Mouse (Mus musculus): ENCODE measurements around the gene Maged2. TPM values are rescaled to one million over a fixed set of nuclear protein-coding genes. Genes with fewer than 3 reads are reported as not detected.
"Not testable (repeated sequence)": the region's sequence is repeated elsewhere in the genome, so short reads cannot be mapped to it uniquely, and the experiment has no call there.

Maged2 gene
- 100 to 1,000 TPM; 206 to 207 TPM for total RNA-seq (2021)

DNA sequence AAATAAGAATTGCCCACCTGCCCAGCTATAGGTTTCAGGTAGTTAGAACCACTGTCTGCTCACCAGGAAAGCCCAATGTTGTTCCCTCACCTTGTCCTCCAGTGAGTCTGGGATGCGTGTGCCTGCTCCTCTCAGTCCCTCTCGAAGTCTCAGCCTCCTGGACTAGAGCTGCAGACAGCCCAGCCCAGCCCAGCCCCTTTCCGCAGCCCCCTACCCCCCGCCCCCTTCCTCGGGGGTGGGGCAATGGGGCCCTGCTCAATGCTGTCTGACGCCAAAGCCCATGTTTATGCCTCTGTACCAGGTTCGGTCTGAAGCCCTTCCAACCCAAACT, at the start of gene Maged2:
Maged2 (minus strand) TSS at position 207 of the 331 bp plus-strand sequence.
- peak; percentile 28 for DNase-seq

DNA sequence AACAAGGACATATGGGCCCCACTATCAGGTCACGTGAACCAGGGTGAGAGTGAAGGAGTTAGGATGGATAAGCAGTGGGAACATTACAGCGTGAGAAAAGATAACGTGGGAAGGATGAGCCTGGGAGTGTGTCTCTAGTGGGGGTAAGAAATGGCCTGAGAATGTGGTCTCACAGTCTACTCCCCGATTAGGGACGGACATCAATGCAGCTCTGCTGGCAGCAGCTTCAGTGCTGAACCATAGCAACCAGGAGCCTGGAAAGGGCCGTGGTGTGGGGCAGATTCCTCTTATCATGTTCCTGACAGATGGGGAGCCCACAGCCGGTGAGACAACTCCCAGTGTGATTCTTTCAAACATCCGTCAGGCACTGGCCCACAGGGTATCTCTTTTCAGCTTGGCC, 34.1 kb upstream of the Maged2 start:
- no peak for DNase-seq

DNA sequence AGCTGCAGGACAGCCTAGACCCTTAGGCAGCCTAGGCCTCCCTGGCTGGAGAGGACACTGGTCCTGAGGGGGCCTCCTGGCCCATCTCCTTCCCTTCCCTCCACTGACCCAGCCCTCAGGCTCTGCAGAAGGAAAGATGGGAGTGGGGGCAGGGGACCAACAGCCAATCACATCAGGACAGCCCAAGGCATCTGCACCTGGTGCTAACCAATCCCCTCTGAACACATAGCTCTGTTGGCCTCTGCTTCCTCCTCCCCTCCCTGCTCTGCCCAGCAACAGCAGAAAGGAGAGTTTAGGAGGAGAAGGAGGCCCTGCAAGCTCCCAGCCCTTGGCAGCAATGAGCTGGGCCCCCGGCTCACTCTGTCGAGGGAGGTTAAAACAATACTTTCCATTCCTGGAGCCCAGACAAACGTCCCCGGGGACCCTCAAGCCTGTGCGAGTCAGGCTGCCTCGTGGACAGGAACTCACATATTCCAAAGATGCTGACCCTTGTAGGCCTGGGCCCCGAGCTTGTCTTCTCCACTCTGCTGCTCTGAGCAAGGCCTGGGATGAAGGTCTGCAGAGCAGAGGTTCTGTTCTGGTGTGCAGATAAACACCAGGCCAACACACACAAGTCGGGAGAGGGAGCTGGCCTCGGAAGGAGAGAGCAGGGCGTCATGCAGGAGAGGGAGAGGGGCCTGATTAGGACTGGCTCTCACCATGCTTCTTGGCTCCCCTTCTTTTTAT, 31.5 kb upstream of the Maged2 start:
- DNase-seq: peak; percentile 22

DNA sequence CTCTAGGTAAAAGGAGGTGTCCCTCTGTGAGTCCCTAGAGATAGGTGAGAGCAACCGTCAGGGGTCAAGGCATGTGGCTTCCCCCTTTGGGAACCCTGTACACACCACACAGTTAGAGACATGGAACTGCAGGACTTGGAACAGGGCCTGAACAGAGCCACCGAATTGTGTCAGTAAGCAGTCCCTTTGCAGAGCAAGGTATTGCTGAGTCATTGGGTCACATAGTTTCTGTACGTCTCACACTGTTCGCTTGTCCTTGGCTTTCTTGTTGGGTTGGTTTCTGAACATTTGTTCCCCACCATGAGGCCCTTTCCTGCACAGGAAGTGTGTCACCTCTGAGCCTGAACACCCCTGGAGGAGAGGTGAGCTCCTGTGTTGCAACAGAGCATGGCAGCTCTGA, 29.1 kb upstream of the Maged2 start:
- not testable (repeated sequence) for DNase-seq

DNA sequence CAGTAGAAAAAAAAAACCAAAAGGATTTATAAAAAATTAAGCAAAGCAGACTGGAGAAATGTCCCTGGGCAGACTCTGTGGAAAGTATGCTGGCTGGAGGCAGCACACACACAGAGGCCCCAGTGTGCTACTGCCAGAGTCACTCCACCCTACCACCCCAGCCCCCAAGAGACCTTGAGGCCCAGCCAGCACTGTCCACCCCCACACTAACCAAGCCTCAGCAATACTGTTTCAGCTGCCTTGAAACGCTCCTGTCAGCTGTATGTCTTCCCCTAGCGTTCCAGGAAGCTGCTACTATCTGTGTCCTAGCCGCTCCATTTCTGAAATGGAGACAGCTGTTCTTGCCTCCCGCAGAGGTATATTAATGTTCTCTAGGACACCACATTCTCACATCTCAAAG, 16.2 kb upstream of the Maged2 start:
- DNase-seq: no peak

DNA sequence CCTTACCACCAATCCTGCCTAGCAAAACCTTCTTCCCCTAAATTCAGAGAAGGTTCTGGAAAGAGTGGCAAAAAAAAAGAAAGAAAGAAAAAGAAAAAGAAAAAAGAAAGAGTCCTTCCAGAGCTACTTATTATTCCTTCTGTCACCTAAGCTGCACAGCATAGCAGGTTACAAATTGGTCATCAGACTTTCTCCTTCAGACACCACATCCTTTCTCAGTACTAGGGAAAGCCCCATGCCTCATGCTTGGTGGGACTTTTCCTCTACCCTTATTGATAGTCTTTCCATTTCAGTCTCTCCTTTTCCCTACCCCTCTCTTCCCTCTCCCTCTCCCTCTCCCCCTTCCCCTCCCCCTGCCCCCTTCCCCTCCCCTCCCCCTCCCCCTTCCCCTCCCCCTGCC, 3.1 kb upstream of the Maged2 start:
- no peak for DNase-seq

DNA sequence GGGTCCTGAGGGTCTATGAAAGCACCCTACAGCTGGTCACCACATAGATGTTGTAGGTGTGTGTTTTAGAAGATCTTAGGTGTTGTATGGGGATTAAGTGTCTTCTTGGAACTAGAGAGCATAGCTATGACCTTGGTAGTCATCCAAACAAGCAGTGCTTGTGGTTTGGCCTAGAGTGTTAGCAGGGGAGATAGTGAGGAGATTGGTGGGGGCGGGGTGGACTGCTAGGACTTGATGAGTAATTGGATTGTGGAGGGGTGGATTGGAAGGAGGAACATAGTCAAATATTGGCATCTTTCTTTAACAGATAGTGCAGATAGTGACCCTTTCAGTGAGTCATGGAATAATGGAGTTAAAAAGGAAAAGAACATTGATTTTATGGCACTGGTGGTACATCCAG, 1.5 kb upstream of the Maged2 start:
- DNase-seq: no peak

DNA sequence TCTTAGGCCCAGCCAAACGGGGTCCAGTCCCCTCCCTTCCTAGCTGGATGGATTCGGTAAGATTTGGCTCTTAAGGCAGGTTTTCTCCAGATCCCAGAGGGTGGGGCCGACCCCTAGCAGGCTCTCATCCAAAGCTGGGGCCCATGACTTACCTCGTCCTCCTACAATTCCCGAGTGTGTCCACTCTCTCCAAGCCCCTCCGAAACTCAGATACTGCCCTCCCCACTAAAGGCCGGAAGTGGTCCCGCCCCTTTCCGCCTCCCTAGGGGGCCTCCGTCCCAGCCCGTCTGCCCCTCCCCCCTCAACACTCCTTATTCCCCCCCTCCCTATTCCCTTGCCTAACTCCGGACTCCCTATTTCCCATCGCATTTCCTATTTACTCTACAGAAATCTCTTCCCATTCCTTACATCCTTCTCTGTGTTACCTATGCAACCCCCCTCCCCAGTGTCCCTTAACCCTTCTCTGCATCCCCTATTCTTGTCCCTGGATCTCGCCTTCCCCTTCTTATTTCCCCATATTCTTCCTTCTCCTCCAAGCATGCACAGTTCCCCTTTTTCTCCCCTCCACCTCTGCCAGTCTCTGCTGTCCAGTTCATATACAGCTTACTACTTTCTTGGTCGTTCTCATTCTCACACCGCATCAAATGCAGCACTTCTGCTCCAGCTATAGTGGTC, 544 bp downstream of the Maged2 start:
- DNase-seq: peak; percentile 77

DNA sequence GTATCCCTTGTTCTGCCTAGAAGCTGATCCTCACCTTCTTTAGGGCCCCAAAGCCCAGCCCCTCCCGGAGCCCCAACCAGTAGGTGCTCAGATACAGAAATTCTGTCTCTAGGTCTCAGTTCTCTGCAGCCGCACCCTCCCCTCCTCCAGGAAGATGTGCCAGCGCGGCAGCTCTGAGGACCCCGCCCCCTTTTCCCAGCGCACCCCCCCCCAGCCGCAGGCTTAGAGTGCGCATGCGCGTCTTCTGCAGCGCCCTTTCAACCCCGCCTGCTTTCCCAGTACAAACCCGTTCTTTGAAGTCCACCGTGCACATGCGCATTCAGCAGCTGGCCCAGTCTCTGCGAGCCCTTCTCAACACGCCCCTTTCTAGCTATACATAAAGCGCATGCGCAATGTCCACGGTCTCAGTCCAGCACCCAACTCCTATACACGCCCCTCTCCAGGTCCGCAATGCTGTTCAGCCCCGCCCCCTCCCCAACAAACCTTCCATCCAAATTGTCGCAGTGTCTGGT, 1.3 kb downstream of the Maged2 start:
- peak; percentile 89 for DNase-seq

DNA sequence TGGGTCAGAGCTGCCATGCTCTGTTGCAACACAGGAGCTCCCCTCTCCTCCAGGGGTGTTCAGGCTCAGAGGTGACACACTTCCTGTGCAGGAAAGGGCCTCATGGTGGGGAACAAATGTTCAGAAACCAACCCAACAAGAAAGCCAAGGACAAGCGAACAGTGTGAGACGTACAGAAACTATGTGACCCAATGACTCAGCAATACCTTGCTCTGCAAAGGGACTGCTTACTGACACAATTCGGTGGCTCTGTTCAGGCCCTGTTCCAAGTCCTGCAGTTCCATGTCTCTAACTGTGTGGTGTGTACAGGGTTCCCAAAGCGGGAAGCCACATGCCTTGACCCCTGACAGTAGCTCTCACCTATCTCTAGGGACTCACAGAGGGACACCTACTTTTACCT, 13.2 kb downstream of the Maged2 start:
- DNase-seq: not testable (repeated sequence)

DNA sequence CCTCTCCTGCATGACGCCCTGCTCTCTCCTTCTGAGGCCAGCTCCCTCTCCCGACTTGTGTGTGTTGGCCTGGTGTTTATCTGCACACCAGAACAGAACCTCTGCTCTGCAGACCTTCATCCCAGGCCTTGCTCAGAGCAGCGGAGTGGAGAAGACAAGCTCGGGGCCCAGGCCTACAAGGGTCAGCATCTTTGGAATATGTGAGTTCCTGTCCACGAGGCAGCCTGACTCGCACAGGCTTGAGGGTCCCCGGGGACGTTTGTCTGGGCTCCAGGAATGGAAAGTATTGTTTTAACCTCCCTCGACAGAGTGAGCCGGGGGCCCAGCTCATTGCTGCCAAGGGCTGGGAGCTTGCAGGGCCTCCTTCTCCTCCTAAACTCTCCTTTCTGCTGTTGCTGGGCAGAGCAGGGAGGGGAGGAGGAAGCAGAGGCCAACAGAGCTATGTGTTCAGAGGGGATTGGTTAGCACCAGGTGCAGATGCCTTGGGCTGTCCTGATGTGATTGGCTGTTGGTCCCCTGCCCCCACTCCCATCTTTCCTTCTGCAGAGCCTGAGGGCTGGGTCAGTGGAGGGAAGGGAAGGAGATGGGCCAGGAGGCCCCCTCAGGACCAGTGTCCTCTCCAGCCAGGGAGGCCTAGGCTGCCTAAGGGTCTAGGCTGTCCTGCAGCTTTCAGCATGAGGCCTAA, 15.5 kb downstream of the Maged2 start:
- not testable (repeated sequence) for DNase-seq

Other genes starting within 250 kb of the Maged2 start
- gene Pfkfb1, start 226.1 kb downstream of the Maged2 start, total RNA-seq (2021): 1 to 10 TPM; 4.2 to 6.7 TPM
- gene Apex2, start 224.5 kb downstream of the Maged2 start, total RNA-seq (2021): 10 to 100 TPM in 1 of 2 experiments, 1 to 10 TPM in 1; 8.1 to 10.5 TPM
- gene Tro, start 156.8 kb downstream of the Maged2 start, total RNA-seq (2021): 10 to 100 TPM; 12.1 to 14.0 TPM
- 10 to 100 TPM; 34.3 to 37.9 TPM for gene Gnl3l, start 203.0 kb upstream of the Maged2 start, total RNA-seq (2021)
- 10 to 100 TPM; 23.7 to 25.6 TPM for gene Fgd1, start 231.8 kb upstream of the Maged2 start, total RNA-seq (2021)